Mouse (Mus musculus): Measurements from ENCODE around the gene Serbp1. TPM values are rescaled to one million over a fixed set of nuclear protein-coding genes. Genes with fewer than 3 reads are reported as not detected.

Gene Serbp1
- polyA plus RNA-seq, 1 experiment, result 342 TPM

DNA sequence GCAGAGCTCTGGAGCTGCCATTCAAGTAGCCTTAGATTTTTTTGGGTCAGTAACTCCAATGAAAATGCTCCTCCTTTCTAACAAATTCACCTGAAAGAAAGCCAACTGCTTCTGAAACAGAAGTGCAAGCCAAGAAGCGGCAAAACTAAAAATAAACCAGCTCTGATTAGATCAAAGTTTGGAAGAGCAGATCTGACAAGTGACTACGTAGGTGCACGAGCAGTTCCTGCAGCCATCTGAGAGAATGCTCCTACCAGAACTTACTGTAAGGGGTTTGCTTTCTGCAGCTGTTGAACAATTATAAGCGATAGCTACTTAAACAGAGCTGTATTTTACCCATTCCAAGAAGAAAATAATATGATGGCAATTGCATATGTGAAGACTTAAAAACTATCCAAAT lies 64.5 kb downstream of the Serbp1 start:
- Histone ChIP-seq H3K4me1 (ENCODE audit: control insufficient read depth, insufficient read depth, insufficient read length, low read length) (no peaks in the 10 kb centered on the region), H3K27ac (replicated peaks; ENCODE audit: low read depth, low read length) (no peak overlapping the region), H3K4me3 (ENCODE audit: insufficient read depth, low read depth, low read length) (no peak overlapping the region)

DNA sequence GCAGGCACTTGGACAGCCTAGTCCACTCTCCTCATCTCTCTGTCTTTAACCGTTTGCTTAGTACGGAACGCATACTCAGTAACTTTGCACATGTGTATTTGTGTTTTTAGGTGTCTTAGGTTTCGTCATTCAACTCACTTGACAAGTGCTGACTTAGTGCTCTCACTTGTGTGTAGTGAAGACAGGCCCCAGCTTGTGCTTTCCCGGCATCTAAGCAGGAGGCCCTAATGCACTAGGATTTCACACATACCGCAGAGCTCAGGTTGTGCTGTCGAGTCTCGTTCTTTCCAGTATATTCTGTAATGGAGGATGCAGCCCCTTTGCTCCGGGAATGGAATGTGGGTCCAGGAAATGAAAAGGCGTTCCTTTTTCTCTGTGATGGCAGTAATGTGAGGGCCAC lies 65.2 kb downstream of the Serbp1 start:
- Histone ChIP-seq H3K4me3 (ENCODE audit: insufficient read depth, low read depth, low read length) (no peak overlapping the region), H3K27ac (replicated peaks; ENCODE audit: low read depth, low read length) (no peak overlapping the region), H3K4me1 (ENCODE audit: control insufficient read depth, insufficient read depth, insufficient read length, low read length) (no peaks in the 10 kb centered on the region)

DNA sequence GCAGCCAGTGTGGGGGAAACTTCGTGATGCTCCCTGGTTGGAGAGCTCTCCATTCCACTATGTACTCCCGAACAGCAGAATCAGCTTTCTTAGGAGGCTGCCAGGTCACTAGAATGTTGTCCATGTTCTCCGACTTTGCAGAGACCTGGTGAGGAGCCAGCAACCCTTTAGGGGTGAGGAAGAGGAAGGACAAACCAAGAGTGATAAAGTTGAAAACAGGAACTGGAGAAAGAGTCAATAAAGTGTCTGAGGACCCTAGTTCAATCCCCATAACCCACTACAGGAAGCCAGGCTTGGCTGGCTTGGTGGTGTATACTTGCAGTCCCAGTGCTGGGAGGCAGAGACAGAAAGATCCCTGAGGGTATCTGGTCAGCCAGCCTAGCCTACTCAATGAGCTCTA lies 71.0 kb downstream of the Serbp1 start:
- H3K4me1 ChIP-seq (ENCODE audit: control insufficient read depth, insufficient read depth, insufficient read length, low read length), result no peaks in the 10 kb centered on the region
- no peak overlapping the region for H3K27ac ChIP-seq (replicated peaks; ENCODE audit: low read depth, low read length)
- H3K4me3 ChIP-seq (ENCODE audit: insufficient read depth, low read depth, low read length), result no peak overlapping the region

DNA sequence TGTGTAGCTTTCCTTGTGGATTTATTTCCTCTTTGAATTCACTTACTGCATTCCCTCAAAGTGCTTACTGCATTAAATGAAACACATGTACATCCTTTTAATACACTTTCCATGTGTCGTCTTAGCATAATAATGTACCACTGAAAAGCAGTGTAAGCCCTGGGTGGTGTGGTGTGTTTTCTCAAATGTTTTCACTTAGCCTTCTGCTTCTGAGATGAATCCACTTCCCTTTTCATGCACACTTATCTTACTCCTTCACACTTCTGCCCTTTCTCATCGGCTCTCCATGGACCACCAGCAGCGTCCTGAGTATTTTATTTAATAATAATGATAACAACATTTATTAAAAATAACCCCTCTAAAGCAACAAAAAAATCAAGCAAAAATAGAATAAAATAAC lies 71.8 kb downstream of the Serbp1 start:
- Histone ChIP-seq H3K4me3 (ENCODE audit: insufficient read depth, low read depth, low read length) (no peak overlapping the region), H3K4me1 (ENCODE audit: control insufficient read depth, insufficient read depth, insufficient read length, low read length) (no peaks in the 10 kb centered on the region), H3K27ac (replicated peaks; ENCODE audit: low read depth, low read length) (no peak overlapping the region)

DNA sequence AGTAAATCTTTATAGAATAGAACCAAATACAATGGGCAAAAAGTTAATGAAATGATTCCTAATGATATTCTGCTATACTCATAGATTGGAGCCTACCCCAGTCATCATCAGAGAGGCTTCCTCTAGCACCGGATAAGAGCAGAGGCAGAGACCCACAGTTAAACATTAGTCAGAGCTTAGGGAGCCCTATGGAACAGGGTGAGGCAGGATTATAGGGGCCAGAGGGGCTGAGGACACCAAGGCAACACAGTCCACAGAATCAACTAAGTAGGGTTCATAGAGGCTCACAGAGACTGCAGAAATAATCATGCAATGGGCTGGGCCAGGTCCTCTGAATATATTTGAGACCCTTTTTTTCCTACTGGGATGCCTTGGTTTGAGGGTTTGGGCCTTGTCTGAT lies 76.7 kb downstream of the Serbp1 start:
- Histone ChIP-seq H3K4me3 (ENCODE audit: insufficient read depth, low read depth, low read length) (no peak overlapping the region), H3K27ac (replicated peaks; ENCODE audit: low read depth, low read length) (no peak overlapping the region), H3K4me1 (ENCODE audit: control insufficient read depth, insufficient read depth, insufficient read length, low read length) (no peaks in the 10 kb centered on the region)

DNA sequence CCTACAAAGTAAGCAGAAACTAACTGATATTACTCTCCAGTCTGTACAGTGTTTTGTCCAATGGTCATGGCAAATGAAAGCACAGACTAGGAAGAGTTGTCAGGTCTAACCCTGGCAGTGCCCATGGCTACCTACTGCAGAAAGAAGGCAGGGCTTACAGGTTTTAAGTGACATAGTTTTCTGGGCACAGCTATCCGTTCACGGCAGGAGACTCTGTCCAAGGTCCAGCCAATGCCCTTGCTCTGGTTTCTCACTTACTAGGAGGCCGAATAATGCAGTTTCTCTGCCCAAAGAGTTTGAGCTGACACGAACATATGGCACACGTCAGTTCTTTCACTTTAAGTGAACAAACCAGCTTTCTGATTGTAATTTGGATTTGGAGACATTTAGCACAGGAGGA lies 79.1 kb downstream of the Serbp1 start:
- H3K4me3 ChIP-seq (ENCODE audit: insufficient read depth, low read depth, low read length), result no peak overlapping the region
- H3K4me1 ChIP-seq (ENCODE audit: control insufficient read depth, insufficient read depth, insufficient read length, low read length), result no peaks in the 10 kb centered on the region
- no peak overlapping the region for H3K27ac ChIP-seq (replicated peaks; ENCODE audit: low read depth, low read length)

DNA sequence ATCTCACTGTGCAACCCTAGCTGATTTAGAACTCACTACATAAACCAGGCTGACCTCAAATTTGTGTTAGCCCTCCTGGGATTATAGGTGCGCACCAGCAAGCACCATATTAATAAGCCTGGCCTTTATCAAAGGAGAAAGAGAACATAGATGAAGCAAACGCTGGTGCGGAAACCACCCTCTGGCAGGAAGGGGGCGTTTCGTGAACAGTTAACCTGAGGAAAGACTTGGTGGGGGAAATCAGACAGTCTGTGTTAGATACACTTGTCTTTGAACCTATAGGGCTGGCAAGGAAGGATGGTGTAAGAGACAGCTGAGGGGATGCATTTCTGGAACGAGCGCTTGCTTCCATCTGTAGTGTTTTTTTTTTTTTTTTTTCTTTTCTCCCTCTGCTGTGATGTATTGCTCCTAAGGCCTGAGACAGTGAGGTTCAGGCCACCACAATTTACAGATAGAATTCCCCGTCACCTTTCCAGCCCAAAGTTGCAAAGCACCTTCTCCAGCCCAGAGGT lies 79.9 kb downstream of the Serbp1 start:
- Histone ChIP-seq H3K4me3 (ENCODE audit: insufficient read depth, low read depth, low read length) (no peak overlapping the region), H3K4me1 (ENCODE audit: control insufficient read depth, insufficient read depth, insufficient read length, low read length) (no peaks in the 10 kb centered on the region)

DNA sequence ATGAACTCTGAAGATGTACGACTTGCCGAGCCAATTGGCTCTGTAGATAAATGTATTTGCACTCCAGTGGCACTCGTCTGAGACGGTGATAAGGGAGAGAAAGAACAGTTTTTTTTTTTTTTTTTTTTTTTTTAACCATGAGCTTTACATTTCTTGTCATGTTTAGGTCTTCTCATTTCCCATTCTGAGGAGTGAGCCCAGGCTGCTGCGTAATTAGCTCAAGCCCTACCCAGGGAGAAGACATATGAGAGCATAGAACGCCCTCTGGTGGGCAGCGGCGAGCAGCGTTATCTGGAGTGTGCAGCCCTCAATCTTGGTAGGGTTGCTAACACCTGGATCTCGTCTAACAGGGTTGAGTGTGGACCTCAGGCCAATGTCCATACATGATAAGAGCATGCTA lies 80.5 kb downstream of the Serbp1 start:
- no peak overlapping the region for H3K27ac ChIP-seq (replicated peaks; ENCODE audit: low read depth, low read length)
- H3K4me3 ChIP-seq (ENCODE audit: insufficient read depth, low read depth, low read length), result no peak overlapping the region
- H3K4me1 ChIP-seq (ENCODE audit: control insufficient read depth, insufficient read depth, insufficient read length, low read length), result no peaks in the 10 kb centered on the region

More for the DNA sequence above, 79.9 kb downstream of the Serbp1 start:
- H3K27ac ChIP-seq (replicated peaks; ENCODE audit: low read depth, low read length), result no peak overlapping the region

DNA sequence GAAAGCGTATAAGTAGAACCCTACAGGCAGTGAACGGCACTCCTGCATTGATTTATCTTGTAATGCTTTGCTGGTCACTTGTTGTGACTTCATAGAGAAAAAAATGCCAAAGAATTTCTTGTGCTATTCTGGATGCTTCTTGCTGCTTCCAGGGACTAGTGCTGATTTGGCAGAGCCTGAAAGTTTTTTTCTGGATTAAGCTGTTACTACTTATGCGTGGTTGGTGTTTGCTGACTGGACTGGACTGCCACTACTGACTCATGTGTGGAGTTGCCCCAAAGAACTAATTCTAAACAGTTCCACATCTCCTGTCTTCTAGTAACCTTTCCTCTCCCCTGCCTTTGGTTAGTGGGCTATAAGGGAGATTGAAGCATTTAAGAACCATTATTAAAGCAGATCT lies 85.8 kb downstream of the Serbp1 start:
- Histone ChIP-seq H3K27ac (replicated peaks; ENCODE audit: low read depth, low read length) (no peak overlapping the region), H3K4me3 (ENCODE audit: insufficient read depth, low read depth, low read length) (no peak overlapping the region), H3K4me1 (ENCODE audit: control insufficient read depth, insufficient read depth, insufficient read length, low read length) (no peaks in the 10 kb centered on the region)

DNA sequence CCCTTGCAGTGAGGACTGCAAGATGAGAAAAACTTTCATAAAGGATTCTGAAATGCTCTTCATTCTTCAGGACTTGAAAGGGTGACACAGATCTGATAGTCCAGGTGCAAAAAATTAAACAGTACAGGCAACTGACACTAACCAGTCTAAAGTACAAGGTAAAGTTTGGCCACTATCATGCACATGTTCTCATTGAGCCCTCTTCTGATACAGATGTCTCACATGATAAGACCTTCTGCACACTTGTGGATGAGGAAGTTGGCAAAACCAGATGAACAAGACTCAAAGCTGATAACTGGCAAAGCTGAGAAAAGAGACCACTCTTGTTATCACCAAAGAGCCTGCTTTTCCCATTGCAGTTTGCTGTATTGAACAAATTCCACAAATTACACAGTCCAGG lies 100.0 kb downstream of the Serbp1 start:
- Histone ChIP-seq H3K4me1 (ENCODE audit: control insufficient read depth, insufficient read depth, insufficient read length, low read length) (no peaks in the 10 kb centered on the region), H3K27ac (replicated peaks; ENCODE audit: low read depth, low read length) (no peak overlapping the region), H3K4me3 (ENCODE audit: insufficient read depth, low read depth, low read length) (no peak overlapping the region)

DNA sequence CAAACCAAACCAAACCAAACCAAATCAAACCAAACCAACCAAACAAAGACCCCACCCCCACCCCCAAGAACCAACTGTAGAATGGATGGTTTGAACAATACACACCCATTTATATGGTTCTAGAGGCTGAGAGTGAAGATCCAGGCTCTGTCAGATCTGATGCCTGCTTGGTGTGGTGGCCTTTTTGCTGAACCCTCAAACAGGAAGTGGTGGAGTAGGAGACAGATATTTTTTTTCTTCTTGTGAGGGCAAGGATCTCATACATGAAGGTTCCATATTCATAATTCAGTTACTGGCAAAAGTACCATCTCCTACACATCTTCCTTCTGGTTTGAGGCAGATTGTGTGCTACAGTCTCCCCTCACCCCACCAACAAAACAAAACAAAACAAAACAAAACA lies 101.5 kb downstream of the Serbp1 start:
- no peaks in the 10 kb centered on the region for H3K4me1 ChIP-seq (ENCODE audit: control insufficient read depth, insufficient read depth, insufficient read length, low read length)
- no peak overlapping the region for H3K4me3 ChIP-seq (ENCODE audit: insufficient read depth, low read depth, low read length)

More for the DNA sequence above, 101.5 kb downstream of the Serbp1 start:
- no peak overlapping the region for H3K27ac ChIP-seq (replicated peaks; ENCODE audit: low read depth, low read length)

Other genes with a start within 250 kb of the Serbp1 start
- 6.2 and 6.3 TPM in 2 replicates for gene Gadd45a, start 200.7 kb upstream of the Serbp1 start, polyA plus RNA-seq (2012; ENCODE audit: insufficient read depth, insufficient read length, missing spikeins)
- not detected in 2 replicates for gene Il12rb2, start 138.0 kb downstream of the Serbp1 start, polyA plus RNA-seq (2012; ENCODE audit: insufficient read depth, insufficient read length, missing spikeins)

Measured in brown adipose tissue, adult 24 weeks (tissue).